Mouse (Mus musculus) left cerebral cortex, adult 18-20 months (tissue): ENCODE results near the gene Bclaf1. TPM values are rescaled to one million over a fixed set of nuclear protein-coding genes. Genes with fewer than 3 reads are reported as not detected.
A peak's percentile ranks its signal among the peaks of the same experiment; 100 is the strongest.

Experiments
- DNase-seq, 2 experiments: peaks; one replicate each; pipeline ENCODE4 v3.0.0; 2021 to 2022; ENCODE audit warnings: low spot score in 2 of 2, mixed read lengths in 1 of 2
- long read RNA-seq, 2 experiments: library from polyadenylated mRNA; stranded (forward); transcript quantifications; one replicate each; pipeline ENCODE4 v2.0.0; 2021
- total RNA-seq, 2 experiments: library from RNA; stranded (reverse); gene quantifications; 2 replicates each; pipeline ENCODE4 v1.2.3; 2021

The Bclaf1 gene
- total RNA-seq, result 100 to 1,000 TPM; 111 to 116 TPM
- long read RNA-seq, experiment 1, full-length matches to known transcripts, result 24 of 33 reads
- long read RNA-seq, experiment 1, partial matches to known transcripts, result 4 of 33 reads
- long read RNA-seq, experiment 1, other reads (novel, unspliced or antisense), result 5 of 33 reads
- long read RNA-seq, experiment 2, full-length matches to known transcripts, result 11 of 26 reads
- long read RNA-seq, experiment 2, partial matches to known transcripts, result 7 of 26 reads
- long read RNA-seq, experiment 2, other reads (novel, unspliced or antisense), result 8 of 26 reads

DNA sequence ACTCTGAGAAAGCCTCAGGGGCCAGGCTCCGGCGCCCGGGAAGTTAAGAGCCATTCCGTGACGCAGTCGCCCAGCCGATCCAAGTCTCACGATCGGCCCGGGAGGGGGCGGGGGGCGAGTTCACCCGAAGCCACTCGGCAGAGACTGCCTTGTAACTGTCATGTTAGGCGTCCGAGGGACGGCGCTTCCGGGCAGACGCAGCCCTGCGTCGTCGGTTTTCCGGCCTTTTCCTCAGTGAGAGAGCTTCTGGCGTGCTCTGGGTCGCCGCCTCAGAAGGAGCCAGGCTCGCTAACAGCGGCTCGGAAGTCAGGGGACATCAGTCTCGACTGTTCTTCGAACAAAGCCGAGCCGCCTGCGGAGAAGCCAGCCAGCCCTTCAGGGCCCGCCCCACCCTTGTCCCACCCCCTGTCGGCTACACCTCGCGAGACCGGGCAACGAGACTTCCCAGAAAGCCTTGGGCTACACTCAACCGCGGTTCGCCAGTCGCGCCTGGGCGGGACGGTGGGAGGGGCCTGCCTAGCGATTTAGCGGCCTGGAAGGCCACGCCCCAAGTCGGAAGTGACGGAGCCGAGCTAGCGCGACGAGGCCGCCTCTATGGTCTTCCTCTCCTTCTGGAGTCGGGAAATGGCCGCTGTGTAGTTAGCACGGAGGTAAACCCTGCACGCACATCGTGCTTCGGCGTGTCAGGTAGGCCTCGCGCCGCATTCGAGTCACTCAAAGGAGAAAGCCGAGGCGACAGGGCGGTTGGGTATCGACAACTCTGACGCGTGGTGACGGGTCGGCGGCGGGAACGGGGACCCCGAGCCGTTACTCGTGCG is at the start of gene Bclaf1:
Gene Bclaf1 (plus strand): TSS at position 552 of the 818 bp plus-strand sequence.
- peak; percentile 99 to 100 for DNase-seq

GRCm38 (mm10) chr10:20262896-20263295 is 49.4 kb upstream of the Bclaf1 start:
- DNase-seq, result no peak

GRCm38 (mm10) chr10:20264479-20264878 is 47.8 kb upstream of the Bclaf1 start:
- no peak for DNase-seq

DNA sequence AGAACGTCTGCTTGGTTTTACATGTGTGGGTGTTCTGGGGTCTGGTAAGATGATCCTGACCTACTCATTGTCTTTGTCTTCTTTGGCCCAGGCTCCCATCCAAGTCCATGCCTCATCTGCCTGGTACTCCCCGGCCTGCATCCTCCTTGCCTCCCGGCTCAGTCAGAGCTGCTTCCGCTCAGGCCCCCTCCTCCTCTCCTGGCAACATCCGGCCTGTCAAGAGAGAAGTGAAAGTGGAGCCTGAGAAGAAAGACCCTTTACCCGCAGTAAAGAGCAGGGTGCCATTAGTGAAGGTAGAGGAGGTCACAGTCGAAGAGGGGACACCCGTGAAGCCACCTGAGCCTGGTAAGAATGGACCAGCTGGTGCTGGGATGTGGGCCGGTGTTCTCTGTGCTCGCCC is 45.2 kb upstream of the Bclaf1 start:
- no peak for DNase-seq

GRCm38 (mm10) chr10:20268945-20269344 is 43.3 kb upstream of the Bclaf1 start:
- no peak for DNase-seq

DNA sequence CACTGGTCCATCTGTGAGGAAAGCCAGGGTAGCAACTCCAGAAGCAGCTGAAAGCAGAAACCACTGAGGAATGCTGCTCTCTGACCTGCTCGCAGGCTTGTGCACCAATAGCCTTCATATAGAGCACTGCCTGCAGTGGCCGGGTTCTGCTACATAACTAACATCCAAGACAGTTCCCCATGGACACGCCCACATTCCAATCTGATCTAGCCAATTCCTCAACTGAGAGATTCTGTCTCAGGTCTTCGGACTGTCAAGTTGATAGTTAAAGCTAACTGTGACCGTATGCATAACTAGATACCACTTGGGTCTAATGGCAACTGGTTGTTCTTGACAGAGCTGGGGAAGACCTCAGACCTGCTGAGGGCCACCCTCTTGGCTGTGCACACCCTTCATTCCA is 39.9 kb upstream of the Bclaf1 start:
- DNase-seq, result no peak

DNA sequence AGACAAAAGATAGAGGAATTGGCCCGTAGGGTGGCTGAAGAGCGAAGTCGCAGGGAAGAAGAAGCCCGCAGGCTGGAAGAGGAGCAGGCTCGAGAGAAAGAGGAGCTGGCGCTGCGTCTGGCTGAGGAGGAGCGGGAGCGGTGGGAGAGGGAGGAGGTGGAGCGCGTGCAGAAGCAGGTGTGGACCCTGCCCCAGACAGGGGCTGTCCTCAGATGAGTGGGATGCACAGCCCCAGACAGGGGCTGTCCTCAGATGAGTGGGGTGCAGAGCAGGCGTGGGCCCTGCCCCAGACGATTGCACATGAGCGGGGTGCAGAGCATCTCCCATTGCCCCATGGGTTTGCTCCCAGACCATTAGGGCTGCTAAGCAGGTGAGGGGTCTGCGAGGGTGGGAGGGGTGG is 39.0 kb upstream of the Bclaf1 start:
- no peak for DNase-seq

DNA sequence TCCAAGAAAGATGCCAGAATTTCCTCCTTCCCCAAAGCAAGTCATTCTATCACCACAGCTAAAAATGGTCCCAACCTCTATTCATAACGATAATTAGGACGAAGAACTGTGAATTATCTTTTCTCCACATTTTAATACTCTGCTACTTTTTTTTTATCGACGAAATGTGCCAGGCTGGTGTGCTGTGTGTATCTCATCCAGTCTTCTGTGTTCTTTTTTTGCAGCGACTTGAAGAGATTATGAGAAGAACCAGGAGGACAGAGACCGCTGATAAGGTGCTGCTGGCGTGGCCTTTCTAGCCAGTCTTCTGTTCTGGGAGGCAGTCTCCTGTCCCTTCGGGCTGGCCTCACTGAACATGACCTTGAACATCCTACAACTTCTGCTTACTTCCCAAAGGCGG is 38.2 kb upstream of the Bclaf1 start:
- no peak for DNase-seq

DNA sequence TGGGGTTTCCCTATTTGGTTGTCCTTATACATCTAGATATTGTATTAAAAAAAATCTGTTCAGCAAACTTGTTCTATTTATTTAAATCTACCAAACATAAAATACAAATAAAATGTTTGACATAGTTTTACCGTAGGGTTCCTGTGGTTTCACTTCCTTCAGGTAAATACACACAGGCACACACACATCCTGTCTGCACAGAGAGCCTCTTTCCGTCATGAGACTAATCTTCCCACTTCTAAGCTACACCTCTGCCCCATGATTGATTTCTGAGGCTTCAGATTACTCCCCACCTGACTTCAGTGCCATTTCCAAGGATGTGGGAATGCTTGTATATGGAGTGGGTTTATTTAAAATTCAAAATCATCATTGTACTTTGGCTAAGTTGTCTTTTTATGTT is 30.8 kb upstream of the Bclaf1 start:
- no peak for DNase-seq

DNA sequence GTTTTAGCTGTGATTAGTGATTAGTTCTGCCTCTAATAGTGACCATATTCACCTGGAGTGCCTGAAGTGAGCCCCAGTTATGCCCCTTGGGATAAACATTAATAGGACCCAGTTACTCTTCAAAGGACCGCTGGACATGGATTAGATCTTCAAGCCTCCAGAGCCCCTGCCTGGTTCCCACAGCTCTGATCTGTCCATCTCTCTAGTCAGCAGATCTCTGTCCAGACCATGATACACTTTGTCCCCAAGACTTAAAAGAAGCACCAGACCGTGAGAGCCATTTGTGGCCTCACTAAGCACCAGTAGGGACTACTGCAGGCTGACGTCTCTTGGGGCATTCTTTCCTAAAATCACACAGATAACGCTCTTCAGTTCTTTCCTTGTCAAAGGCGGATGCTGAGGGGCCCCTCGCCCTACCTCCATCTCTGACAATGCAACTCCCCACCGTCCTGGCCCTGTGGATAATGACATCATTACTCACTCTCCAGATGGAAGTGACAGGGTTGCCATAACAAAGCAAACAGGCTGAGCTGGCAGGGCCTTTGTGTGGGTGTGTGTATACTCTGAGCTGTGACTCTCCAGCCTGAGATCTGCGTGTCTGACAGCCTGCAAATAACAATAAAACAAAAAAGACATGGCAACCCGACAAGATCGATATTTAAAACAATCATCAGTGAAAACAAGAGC is 26.8 kb upstream of the Bclaf1 start:
- DNase-seq, result peak; percentile 36 to 50

DNA sequence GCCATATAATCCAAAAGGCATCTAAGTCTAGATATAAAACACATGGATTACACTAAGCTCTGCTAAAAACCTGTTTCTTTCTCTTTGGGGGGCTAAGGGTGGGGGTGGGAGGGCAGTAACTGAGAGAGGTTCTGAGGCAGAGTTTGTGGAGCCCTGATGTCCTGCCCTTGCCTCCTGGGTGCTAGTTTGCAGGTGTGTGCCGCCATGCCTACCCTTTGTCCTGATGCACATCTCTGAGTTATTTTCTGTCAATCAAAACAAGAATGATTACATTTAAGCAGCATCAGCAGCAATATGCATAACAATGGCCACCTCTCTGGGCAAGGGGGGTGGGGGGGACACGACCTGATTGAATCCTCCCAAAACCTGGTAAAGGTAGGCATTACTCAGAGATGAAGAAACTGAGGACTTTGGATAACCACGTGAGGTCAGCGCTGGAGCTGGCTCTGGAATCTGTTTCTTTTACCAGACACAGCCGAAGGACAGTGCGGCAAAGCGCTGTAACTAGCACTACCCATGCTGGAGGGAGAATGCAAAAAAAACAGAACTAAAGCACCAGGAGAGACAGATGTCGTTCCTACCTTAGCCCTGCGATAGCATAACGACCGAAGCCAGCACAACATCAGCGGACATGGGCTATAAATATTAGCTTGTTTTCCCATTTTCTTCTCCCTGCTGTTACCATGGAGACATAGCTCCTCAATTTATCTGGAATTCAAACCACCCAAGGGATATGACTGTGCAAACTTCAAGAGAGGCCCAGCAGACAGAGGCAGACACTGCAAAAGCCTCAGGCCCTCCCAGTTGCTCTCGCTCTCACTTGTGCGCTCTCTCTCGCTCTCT is 26.1 kb upstream of the Bclaf1 start:
- DNase-seq, result peak in 1 of 2 experiments; percentile 26

DNA sequence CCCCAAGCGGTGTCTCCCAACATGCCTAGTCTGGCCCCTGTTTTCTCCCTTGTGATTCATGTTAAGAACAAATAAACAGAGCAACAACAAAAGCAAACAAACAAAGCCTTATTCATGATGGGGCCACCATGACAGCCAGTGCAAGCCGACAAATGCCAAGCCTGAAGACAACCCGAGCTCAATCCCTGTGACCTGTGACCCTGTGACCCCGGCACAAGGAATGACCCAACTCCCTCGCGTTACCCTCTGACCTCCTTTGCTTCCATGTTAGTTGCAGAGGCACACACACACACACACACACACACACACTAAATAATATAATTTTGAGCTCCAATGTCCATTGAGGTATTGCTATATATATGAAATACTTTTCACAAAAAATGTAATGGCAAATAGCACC is 24.9 kb upstream of the Bclaf1 start:
- no peak for DNase-seq

GRCm38 (mm10) chr10:20290467-20290883 is 21.8 kb upstream of the Bclaf1 start:
- peak; percentile 84 to 90 for DNase-seq

- no peak for DNase-seq
Observed at GRCm38 (mm10) chr10:20295961-20296360, 16.3 kb upstream of the Bclaf1 start.

DNA sequence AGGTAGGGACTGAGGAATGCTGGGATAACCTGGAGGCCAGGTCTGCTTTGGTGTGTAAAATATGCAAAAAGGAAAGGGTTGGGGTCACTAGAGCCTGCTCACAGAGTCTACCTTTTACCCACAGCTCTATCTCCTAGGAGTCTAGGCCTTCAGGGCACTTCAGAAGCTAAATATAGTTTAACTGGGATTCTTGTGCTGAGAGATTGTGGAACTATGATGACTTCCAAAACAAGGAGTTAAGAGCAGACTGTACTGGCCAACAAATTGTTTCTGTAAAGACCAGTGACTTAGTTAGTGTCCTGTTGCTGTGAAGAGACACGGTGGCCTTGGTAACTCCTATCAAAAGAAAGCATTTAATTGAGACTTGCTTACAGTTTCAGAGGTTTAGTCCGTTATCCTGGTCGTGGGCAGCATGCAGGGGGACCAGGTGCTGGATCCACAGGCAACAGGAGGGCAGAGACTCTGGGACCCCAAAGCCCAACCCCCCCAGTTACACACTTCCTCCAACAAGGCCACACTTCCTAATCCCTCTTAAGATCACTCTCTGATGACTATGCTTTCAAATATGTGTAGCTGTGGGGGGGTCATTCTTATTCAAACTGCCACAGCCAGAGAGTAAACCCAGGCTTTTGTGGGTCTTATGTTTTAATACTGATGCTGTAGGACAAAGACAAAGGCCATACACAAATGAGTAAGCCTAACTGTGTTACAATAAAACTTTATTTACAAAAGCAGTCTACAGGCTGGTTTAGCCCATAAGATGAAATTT is 13.9 kb upstream of the Bclaf1 start:
- no peak for DNase-seq

DNA sequence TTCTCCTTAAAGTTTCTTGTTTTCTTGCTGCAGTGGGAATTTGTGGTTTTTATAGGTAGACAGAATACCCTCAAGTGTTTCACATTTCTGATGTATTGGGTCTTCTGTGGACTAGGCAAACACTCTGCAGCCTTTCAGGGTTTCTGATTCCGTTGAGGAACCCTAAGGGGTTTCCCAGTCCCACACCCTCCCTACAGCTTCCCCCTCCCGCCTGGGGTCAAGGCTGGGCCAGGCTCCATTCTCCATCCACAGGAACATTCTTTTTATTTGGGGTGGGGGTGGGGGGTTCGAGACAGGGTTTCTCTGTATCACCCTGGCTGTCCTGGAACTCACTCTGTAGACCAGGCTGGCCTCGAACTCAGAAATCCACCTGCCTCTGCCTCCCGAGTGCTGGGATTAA is 13.2 kb upstream of the Bclaf1 start:
- no peak for DNase-seq

DNA sequence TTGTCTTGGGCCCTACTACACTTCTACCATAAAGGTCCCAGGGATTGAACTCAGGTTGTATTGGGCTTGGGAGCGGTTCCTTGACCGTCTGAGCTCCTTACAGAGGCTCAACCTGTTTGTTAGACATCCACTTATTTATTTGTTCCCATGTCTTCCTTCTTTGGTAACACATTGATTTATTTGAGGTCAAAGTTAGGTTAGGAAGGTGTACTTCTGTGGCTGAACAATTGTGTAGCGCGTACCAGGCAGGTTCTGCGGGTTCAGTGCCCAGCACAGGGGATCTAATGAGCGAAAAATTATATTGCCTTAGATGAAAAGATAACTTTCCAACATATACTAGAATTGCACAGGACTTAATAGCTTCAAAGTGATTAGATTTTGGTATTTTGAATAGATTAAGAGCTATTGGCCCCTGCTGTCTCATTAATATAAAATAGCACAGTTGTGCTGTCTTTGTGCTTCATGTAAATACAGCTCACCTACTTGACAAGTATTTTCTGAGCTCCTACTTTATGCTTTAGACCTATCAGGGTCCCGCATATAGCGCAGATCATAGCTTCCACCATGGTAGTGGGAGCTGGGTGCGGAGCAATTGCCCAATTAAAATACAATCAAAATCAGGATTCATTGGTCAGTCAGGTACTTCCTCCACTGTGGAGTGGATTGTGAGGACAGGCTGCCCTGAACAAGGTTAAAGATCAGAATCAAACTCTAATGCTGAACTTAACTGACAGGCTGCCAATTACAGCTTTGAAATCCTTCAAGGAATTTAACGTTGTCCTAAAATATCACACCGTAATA is 1.1 kb upstream of the Bclaf1 start:
- DNase-seq, result no peak

GRCm38 (mm10) chr10:20312736-20313301 is 550 bp downstream of the Bclaf1 start:
- peak; percentile 89 to 90 for DNase-seq

DNA sequence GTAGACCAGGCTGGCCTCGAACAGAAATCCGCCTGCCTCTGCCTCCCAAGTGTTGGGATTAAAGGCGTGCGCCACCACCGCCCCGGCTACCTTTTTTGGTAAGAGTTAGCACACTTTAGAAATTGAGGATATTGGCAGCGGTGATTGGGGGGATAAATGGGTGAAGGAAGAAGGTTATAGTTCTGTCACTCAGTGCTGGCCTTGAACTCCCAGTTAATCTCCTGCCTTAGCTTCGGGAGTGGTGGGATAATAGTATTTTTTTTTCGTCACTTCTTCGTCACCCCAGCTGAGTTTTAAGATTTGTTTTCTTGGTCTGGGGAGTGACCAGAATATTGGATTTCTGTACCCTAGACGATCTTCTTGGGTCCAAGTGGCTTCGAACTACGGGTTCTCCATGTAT is 1.2 kb downstream of the Bclaf1 start:
- no peak for DNase-seq
